Comparison of ENCODE assay signal across 13 mouse cellular contexts in the genomic region with DNA sequence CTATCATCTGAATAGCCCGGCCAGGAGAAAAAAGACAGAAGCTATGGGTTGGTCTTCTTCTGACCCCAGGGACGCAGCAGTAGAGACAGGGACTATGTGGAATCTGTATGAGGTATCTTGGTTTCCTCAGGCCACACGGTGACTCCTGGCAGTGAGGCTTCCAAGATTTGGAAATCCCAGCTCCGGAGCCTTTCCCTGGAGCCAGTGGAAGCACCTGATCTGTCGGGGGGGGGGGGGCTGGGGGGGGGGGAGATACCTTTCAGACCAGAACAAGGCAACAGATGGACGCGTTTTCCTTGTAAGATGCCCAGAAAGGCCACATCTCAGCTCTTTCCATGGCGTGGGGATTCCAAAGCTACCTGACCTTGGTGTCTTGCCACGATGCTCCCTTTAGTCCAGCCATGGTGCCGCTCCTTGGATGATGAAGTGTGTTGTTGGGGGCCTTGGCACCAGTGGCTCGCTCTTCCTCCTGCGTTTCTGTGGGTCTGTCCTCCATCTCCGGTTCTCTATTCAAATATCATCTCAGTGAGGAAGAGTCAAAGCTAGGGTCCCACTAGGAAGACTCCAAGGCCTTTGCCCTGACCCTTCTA. TPM values are rescaled to one million over a fixed set of nuclear protein-coding genes. Genes with fewer than 3 reads are reported as not detected.
DNase-seq lines count a peak whose midpoint lies in the region; ATAC-seq lines count a peak whose summit lies in the region.
"Had no signal": no experiment of that assay in that cellular context is flagged by ENCODE, and none has a peak within 500 bp of the region (broad histone marks: within the 10 kb centered on the region; RNA-seq: fewer than 3 reads in every experiment).

No protein-coding gene starts in this region.

- ATAC-seq in kidney, embryonic 14.5 days (ENCODE audit: low FRiP score, low TSS enrichment) = no peak
- ATAC-seq in embryonic facial prominence, embryonic 11.5 days (replicated peaks; ENCODE audit: insufficient number of reproducible peaks, low FRiP score, low TSS enrichment, low read depth) = no peak

- no peak overlapping the region for H3K9ac ChIP-seq in kidney, embryonic 14.5 days (ENCODE audit: low read depth, low read length)
- H3K9ac ChIP-seq in embryonic facial prominence, embryonic 11.5 days (replicated peaks; ENCODE audit: low read length) = no peak overlapping the region
- H3K9ac ChIP-seq: liver, embryonic 15.5 days had no signal

- H3K36me3 ChIP-seq in kidney, embryonic 14.5 days (ENCODE audit: control insufficient read depth, insufficient read depth, low read length) = no peaks in the 10 kb centered on the region
- H3K36me3 ChIP-seq in embryonic facial prominence, embryonic 11.5 days (replicated peaks; ENCODE audit: control insufficient read depth, insufficient read depth, low read depth, low read length) = no peaks in the 10 kb centered on the region
- H3K36me3 ChIP-seq in limb, embryonic 10.5 days = peaks cover 4% of the 10 kb centered on the region; the same call in 1 of the 2 replicates
- H3K36me3 ChIP-seq: G1E; liver, embryonic 15.5 days had no signal

- no peaks in the 10 kb centered on the region for H3K27me3 ChIP-seq in kidney, embryonic 14.5 days (ENCODE audit: control insufficient read depth, insufficient read depth, low read length)
- no peaks in the 10 kb centered on the region for H3K27me3 ChIP-seq in embryonic facial prominence, embryonic 11.5 days (ENCODE audit: control insufficient read depth, insufficient read depth, low read length)
- H3K27me3 ChIP-seq in limb, embryonic 10.5 days (ENCODE audit: low read depth, poor library complexity, severe bottlenecking) = no peaks in the 10 kb centered on the region

- WGBS in kidney, embryonic 14.5 days = 78% methylated on average over 13 of the region's 13 CpGs
- 87% methylated on average over 12 of the region's 13 CpGs for WGBS in embryonic facial prominence, embryonic 11.5 days
- 84% methylated on average over 13 of the region's 13 CpGs for WGBS in limb, embryonic 10.5 days

- no peak for DNase-seq in kidney, adult 18-20 months
- peak; percentile 21 for DNase-seq in brain, adult 2 months (ENCODE audit: low read depth, low spot score)
- DNase-seq in embryonic facial prominence, embryonic 11.5 days (ENCODE audit: low spot score) = no peak
- DNase-seq in limb, embryonic 10.5 days (ENCODE audit: low spot score) = no peak
- no peak for DNase-seq in adrenal gland, adult 18-20 months (ENCODE audit: low spot score in 2 of 2)
- no peak for DNase-seq in thymus, postnatal 0 days (ENCODE audit: low spot score)
- no peak for DNase-seq in adrenal gland, adult 2 months
- DNase-seq: heart, postnatal 36 days; layer of hippocampus, adult 9-11 months; retina, postnatal 1 day had no signal

- peaks cover 38% of the 10 kb centered on the region for H3K4me1 ChIP-seq in kidney, embryonic 14.5 days (ENCODE audit: control insufficient read depth, insufficient read depth, low read length)
- H3K4me1 ChIP-seq in embryonic facial prominence, embryonic 11.5 days (ENCODE audit: control insufficient read depth, insufficient read depth, low read length) = peaks cover 19% of the 10 kb centered on the region
- H3K4me1 ChIP-seq in limb, embryonic 10.5 days = peaks cover 78% of the 10 kb centered on the region

- H3K4me2 ChIP-seq in kidney, embryonic 14.5 days (replicated peaks; ENCODE audit: low read depth, low read length) = no peak overlapping the region
- no peak overlapping the region for H3K4me2 ChIP-seq in embryonic facial prominence, embryonic 11.5 days (ENCODE audit: low read depth, low read length)

- no peak overlapping the region for H3K4me3 ChIP-seq in kidney, embryonic 14.5 days (ENCODE audit: low read length)
- H3K4me3 ChIP-seq in embryonic facial prominence, embryonic 11.5 days (ENCODE audit: low read depth, low read length) = no peak overlapping the region
- peak overlapping the region; percentile 48; the same call in 1 of the 2 replicates for H3K4me3 ChIP-seq in limb, embryonic 10.5 days
- H3K4me3 ChIP-seq: liver, embryonic 15.5 days had no signal

- H3K27ac ChIP-seq in kidney, embryonic 14.5 days (ENCODE audit: low read depth, low read length) = peak overlapping the region; percentile 98
- H3K27ac ChIP-seq in embryonic facial prominence, embryonic 11.5 days (replicated peaks; ENCODE audit: low read depth, low read length) = peak overlapping the region; percentile 95; the same call in 1 of the 2 replicates
- H3K27ac ChIP-seq in limb, embryonic 10.5 days = peak overlapping the region; percentile 99

- H3K9me3 ChIP-seq in kidney, embryonic 14.5 days (ENCODE audit: control insufficient read depth, low read length) = no peaks in the 10 kb centered on the region
- no peaks in the 10 kb centered on the region for H3K9me3 ChIP-seq in embryonic facial prominence, embryonic 11.5 days (replicated peaks; ENCODE audit: control insufficient read depth, low read length)
- no peaks in the 10 kb centered on the region for H3K9me3 ChIP-seq in limb, embryonic 10.5 days (replicated peaks)
- H3K9me3 ChIP-seq: G1E; liver, embryonic 15.5 days had no signal

RNA-seq across cellular contexts. Expression of gene Tmem209, which starts 47.7 kb away (rescaled TPM):
- 35.2 and 56.8 TPM in 2 replicates for polyA plus RNA-seq in kidney, embryonic 14.5 days (2014; fragmentation: Nextera tagmentation; extraction: Ambion mirVana)
- polyA plus RNA-seq in embryonic facial prominence, embryonic 11.5 days (2014; fragmentation: Nextera tagmentation; extraction: Ambion mirVana) = 44.1 TPM in 2 replicates
- 45.7 and 51.6 TPM in 2 replicates for polyA plus RNA-seq in limb, embryonic 10.5 days (2016; fragmentation: Nextera tagmentation; extraction: Ambion mirVana)
- total RNA-seq in adrenal gland, adult 18-20 months (2021) = 10 to 100 TPM; 15.3 to 19.5 TPM
- 34.4 and 38.4 TPM in 2 replicates for polyA plus RNA-seq in thymus, postnatal 0 days (2015; fragmentation: Nextera tagmentation; extraction: Ambion mirVana)
- 10 to 100 TPM; 24.2 to 28.0 TPM for total RNA-seq in adrenal gland, adult 2 months (2021)
- 32.8 and 43.3 TPM in 2 replicates for polyA plus RNA-seq in adrenal gland, adult 2 months (2012; rRNA removed)

RNA-seq across cellular contexts. Expression of gene Ssmem1, which starts 47.8 kb away (rescaled TPM):
- polyA plus RNA-seq in kidney, embryonic 14.5 days (2014; fragmentation: Nextera tagmentation; extraction: Ambion mirVana) = 0.51 TPM in 1 of 2 replicates, not detected in the other
- 0.15 and 0.36 TPM in 2 replicates for polyA plus RNA-seq in embryonic facial prominence, embryonic 11.5 days (2014; fragmentation: Nextera tagmentation; extraction: Ambion mirVana)
- polyA plus RNA-seq in limb, embryonic 10.5 days (2016; fragmentation: Nextera tagmentation; extraction: Ambion mirVana) = 0.38 and 0.59 TPM in 2 replicates
- total RNA-seq in adrenal gland, adult 18-20 months (2021) = under 1 TPM in 1 of 2 experiments, not detected in 1; 0.22 TPM
- polyA plus RNA-seq in thymus, postnatal 0 days (2015; fragmentation: Nextera tagmentation; extraction: Ambion mirVana) = 0.12 and 0.13 TPM in 2 replicates
- total RNA-seq in adrenal gland, adult 2 months (2021) = under 1 TPM in 1 of 2 experiments, not detected in 1; 0.28 TPM
- not detected in 2 replicates for polyA plus RNA-seq in adrenal gland, adult 2 months (2012; rRNA removed)
- polyA plus RNA-seq: G1E had no signal
